Mouse (Mus musculus) ES-E14 (cell line): ENCODE measurements around the gene Tcl1b3. TPM values are rescaled to one million over a fixed set of nuclear protein-coding genes. Genes with fewer than 3 reads are reported as not detected.

Experiments used
- DNase-seq: peaks from one replicate; pipeline ENCODE4 v3.0.0-alpha.2; 2013; ENCODE audit warnings: low read depth, low spot score
- H3K27ac ChIP-seq: 2 replicates; pipeline ENCODE4 v1.5.1; 2012; ENCODE audit warnings: low read depth, mild to moderate bottlenecking, low read length, moderate library complexity, mixed read lengths; ENCODE audit not compliant: poor library complexity, insufficient read depth, severe bottlenecking
- H3K36me3 ChIP-seq: 2 replicates; pipeline ENCODE4 v1.6.1; 2012; ENCODE audit warnings: mild to moderate bottlenecking, low read length, moderate library complexity, mixed read lengths; ENCODE audit not compliant: control insufficient read depth, poor library complexity, insufficient read depth, severe bottlenecking
- H3K4me1 ChIP-seq, 2 experiments: fragments of 150-350 bp in 1 of 2; sonication (generic) in 1 of 2; 2 replicates each; pipeline ENCODE4 v1.6.1; 2012; ENCODE audit warnings: low read length in 2 of 2, mild to moderate bottlenecking in 1 of 2, mixed read lengths in 1 of 2; ENCODE audit not compliant: control insufficient read depth in 2 of 2, insufficient read depth in 2 of 2, poor library complexity in 1 of 2
- H3K4me3 ChIP-seq, 2 experiments: fragments of 150-350 bp in 1 of 2; sonication (generic) in 1 of 2; 2 replicates each; pipeline ENCODE4 v1.5.1; 2012; ENCODE audit warnings: low read length in 2 of 2, low read depth in 1 of 2, mild to moderate bottlenecking in 1 of 2, mixed read lengths in 1 of 2; ENCODE audit not compliant: insufficient read depth in 1 of 2, poor library complexity in 1 of 2, severe bottlenecking in 1 of 2
- H3K9ac ChIP-seq: 2 replicates; pipeline ENCODE4 v1.6.1; 2012; ENCODE audit warnings: low read depth, mild to moderate bottlenecking, low read length, mixed read lengths; ENCODE audit not compliant: poor library complexity, insufficient read depth, severe bottlenecking
- H3K9me3 ChIP-seq: fragments of 150-350 bp; sonication (generic); 2 replicates; pipeline ENCODE4 v1.6.1; 2012; ENCODE audit warnings: low read depth, mild to moderate bottlenecking, low read length; ENCODE audit not compliant: control insufficient read depth, insufficient read depth
- CHD2 ChIP-seq: IDR thresholded peaks from 2 replicates; pipeline ENCODE4 v1.6.1; 2014; ENCODE audit warnings: mild to moderate bottlenecking, low read depth, low read length, inconsistent platforms
- HCFC1 ChIP-seq: IDR thresholded peaks from 2 replicates; pipeline ENCODE4 v1.6.1; 2012; ENCODE audit warnings: low read length, inconsistent platforms, borderline replicate concordance; ENCODE audit not compliant: insufficient read depth
- MAFK ChIP-seq: IDR thresholded peaks from 2 replicates; pipeline ENCODE4 v1.6.1; 2014; ENCODE audit warnings: mild to moderate bottlenecking, low read depth, low read length, inconsistent platforms; ENCODE audit not compliant: insufficient read depth
- ZC3H11A ChIP-seq: IDR thresholded peaks from 2 replicates; pipeline ENCODE4 v1.6.1; 2012; ENCODE audit warnings: low read depth, mild to moderate bottlenecking, inconsistent platforms, low read length, borderline replicate concordance
- ZNF384 ChIP-seq: IDR thresholded peaks from 2 replicates; pipeline ENCODE4 v1.6.1; 2012; ENCODE audit warnings: low read depth, low read length, inconsistent platforms
- in situ Hi-C, 2 experiments: fragments of 600-800 bp; cut with MboI; formaldehyde crosslinking; loops; one replicate each; pipeline ENCODE4 v1.15.1; 2025; ENCODE audit warnings: low sequenced_read_pairs in 2 of 2, inconsistent platforms in 1 of 2; ENCODE audit not compliant: unreplicated experiment in 2 of 2
- total RNA-seq: library from RNA; depleted of rRNA; stranded (reverse); fragments of 300-350 nt; gene quantifications from 2 replicates; pipeline ENCODE4 v1.2.3, GENCODE M21; 2012

Tcl1b3 gene
- total RNA-seq, 1 experiment: not detected

DNA sequence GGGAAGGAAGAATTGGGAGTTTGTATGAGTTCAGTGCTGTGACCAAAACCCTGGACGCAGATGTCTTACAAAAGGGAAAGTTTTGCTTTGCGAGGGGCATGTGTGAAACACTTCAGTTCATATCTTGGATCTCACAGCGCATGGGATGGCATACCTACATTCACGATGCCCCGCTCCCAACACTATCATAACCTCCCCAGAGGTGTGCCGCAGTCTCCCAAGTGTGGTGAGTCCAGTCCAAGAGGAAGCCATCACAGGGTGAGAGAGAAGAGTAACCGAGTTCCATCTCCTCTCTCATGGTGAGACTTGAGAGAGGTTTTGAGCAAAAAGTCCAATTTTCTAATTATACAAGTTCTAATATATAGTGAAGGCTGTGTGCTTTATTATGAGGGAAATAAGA is 18.4 kb downstream of the Tcl1b3 start:
- Histone ChIP-seq H3K4me3 (no peak overlapping the region), H3K9me3 (no peaks in the 10 kb centered on the region), H3K4me1 (no peaks in the 10 kb centered on the region), H3K9ac (no peak overlapping the region), H3K36me3 (no peaks in the 10 kb centered on the region), H3K27ac (no peak overlapping the region)
- TF ChIP-seq MAFK: no peak
- no peak for TF ChIP-seq CHD2
- TF ChIP-seq ZC3H11A: no peak
- TF ChIP-seq HCFC1: no peak
- no peak for TF ChIP-seq ZNF384
- in situ Hi-C loops: no loop called here
- DNase-seq: no peak

DNA sequence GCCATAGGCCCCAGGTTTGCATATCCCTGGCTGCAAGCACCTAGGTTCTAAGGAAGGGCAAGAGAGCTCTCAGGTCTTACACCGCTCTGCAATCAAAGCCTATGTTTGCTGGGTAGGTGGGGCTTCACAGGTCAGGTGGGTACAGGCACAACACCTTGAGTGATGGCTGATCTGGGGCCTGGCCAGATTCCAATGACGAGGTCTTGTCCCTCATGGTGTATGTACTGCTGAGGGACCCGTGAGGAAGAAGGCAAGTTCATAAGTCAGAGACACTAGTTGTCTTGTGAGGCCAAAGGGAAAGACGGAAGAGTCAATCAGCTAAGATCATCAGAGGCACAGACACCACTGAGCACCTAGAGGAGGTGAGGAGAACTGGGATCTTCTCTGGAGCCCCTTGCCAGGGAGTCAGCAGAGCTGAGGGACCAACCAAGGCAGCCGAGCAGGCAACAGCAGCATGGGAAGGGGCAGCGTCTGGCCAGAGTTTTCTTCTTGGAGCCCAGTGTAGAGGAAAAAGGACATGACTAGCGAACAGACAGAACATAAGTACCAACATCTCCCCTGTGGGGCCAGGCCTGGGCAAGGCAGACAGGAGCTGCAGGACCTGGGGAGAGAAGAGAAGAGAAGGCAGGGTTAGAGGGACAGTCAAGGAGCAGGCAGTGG is 26.4 kb downstream of the Tcl1b3 start:
- H3K4me1 ChIP-seq: peaks cover 2 to 7% of the 10 kb centered on the region in 2 experiments; a peak in 2 of 4 replicates
- TF ChIP-seq MAFK: no peak
- TF ChIP-seq ZC3H11A: no peak
- TF ChIP-seq ZNF384: no peak
- TF ChIP-seq CHD2: no peak
- no peak for TF ChIP-seq HCFC1
- no peak overlapping the region for H3K27ac ChIP-seq
- in situ Hi-C loops: no loop called here
- no peaks in the 10 kb centered on the region for H3K9me3 ChIP-seq
- no peak for DNase-seq
- peaks cover 11% of the 10 kb centered on the region; the same call in 1 of the 2 replicates for H3K36me3 ChIP-seq
- no peak overlapping the region for H3K4me3 ChIP-seq
- no peak overlapping the region for H3K9ac ChIP-seq

DNA sequence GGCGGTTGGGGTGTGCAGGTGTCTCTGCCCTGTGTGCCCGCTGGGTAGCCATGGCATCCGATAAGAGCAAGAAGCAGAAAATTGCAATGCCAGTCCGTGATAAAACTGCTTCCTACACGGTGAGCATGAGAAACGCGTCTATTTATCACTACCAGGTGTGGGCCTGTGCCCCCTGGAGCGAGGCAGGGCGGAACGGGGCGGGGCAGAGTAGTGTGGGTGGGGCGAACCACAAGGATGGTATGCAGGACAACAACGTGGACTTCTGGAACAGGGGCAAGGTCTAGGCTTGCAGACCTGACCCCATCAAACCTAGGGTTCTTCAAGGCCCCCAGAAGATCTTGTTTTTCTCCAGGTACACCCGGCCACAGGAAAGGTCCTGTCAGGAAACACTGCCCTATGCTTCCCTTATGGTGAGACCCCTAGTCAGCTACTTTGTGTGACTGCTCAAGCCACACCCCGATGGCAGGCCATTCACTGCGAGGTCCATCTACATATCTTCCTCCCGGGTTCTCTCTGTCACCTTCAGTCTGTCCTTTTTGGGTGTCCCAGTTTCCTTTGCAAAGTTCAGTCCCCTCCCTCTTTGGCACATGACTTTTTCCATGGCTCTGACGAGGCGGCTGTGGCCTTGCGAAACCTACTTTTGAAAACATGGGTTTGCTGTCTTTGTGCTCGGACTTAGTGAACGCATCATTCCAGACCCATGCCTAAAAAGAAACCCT is 31.9 kb downstream of the Tcl1b3 start, which contains the start of gene Tcl1:
TSS of gene Tcl1 (minus strand) at position 193 of the 719 bp plus-strand sequence.
- H3K4me3 ChIP-seq: peak within 1 kb of the TSS; percentile 55 to 77

DNA sequence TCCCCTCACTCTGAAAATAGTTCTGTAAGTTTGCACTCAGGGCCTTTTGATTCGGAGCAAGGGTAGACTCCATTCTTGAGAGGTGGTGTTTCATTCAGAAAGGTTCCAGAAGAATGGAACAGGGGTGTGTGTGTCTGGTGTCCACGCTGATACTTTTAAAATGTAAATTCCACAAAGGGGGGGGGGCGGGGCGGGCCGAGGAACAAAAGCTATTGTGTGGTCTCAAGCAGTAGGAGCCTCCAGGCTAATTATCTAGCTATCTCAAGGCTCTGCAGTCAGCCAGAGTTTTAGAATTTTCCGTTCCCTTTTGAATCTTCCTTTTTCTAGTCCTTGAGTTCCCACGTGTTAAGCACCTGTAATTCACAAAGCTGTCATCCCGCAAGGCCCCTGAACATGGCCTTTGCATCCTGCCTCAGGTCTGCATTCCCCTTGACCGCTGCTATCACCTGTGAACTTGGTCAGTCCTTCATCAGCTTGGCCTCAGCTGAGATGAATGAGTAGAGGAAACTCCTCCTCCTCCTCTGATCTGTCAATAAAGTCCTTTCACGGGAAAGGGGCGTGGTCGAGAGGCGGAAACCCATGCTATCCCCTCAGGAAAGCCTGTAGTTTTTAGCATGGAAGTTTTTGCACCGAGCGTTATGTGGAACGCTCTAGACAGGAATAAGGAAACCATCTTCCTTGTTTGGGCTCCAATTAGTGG is 33.9 kb downstream of the Tcl1b3 start:
- Histone ChIP-seq H3K36me3 (no peaks in the 10 kb centered on the region), H3K9ac (peak overlapping the region; percentile 58; the same call in 1 of the 2 replicates), H3K9me3 (no peaks in the 10 kb centered on the region), H3K27ac (peak overlapping the region; percentile 87), H3K4me1 (peaks cover 7 to 23% of the 10 kb centered on the region in 2 experiments; a peak in 3 of 4 replicates), H3K4me3 (peak overlapping the region; percentile 51 to 58)
- peak; percentile 77 for DNase-seq
- in situ Hi-C loops: no loop called here
- TF ChIP-seq CHD2 (no peak), HCFC1 (no peak), ZNF384 (no peak), ZC3H11A (no peak)

More for the DNA sequence above, 31.9 kb downstream of the Tcl1b3 start, which contains the start of gene Tcl1:
- Histone ChIP-seq H3K36me3 (no peaks in the 10 kb centered on the region), H3K4me1 (peaks cover 7 to 25% of the 10 kb centered on the region in 2 experiments; a peak in 3 of 4 replicates), H3K9ac (peak within 1 kb of the TSS; percentile 68), H3K27ac (peak within 1 kb of the TSS; percentile 52; the same call in 1 of the 2 replicates), H3K9me3 (no peaks in the 10 kb centered on the region)
- in situ Hi-C loops: no loop called here
- TF ChIP-seq CHD2 (no peak), ZNF384 (no peak), ZC3H11A (no peak), MAFK (no peak), HCFC1 (no peak)
- peak; percentile 51 for DNase-seq
